Mouse (Mus musculus) urinary bladder, postnatal 0 days (tissue): ENCODE results near the gene Mast2. TPM values are rescaled to one million over a fixed set of nuclear protein-coding genes. Genes with fewer than 3 reads are reported as not detected.

Experiments used
- polyA plus RNA-seq: library from polyadenylated mRNA; unstranded; fragments of >200 nt; fragmentation: Nextera tagmentation; extraction: Ambion mirVana; gene quantifications from 2 replicates; pipeline ENCODE4 v1.2.1, GENCODE M21; 2015

Mast2 gene
- polyA plus RNA-seq, result 9.2 and 9.4 TPM in 2 replicates

DNA sequence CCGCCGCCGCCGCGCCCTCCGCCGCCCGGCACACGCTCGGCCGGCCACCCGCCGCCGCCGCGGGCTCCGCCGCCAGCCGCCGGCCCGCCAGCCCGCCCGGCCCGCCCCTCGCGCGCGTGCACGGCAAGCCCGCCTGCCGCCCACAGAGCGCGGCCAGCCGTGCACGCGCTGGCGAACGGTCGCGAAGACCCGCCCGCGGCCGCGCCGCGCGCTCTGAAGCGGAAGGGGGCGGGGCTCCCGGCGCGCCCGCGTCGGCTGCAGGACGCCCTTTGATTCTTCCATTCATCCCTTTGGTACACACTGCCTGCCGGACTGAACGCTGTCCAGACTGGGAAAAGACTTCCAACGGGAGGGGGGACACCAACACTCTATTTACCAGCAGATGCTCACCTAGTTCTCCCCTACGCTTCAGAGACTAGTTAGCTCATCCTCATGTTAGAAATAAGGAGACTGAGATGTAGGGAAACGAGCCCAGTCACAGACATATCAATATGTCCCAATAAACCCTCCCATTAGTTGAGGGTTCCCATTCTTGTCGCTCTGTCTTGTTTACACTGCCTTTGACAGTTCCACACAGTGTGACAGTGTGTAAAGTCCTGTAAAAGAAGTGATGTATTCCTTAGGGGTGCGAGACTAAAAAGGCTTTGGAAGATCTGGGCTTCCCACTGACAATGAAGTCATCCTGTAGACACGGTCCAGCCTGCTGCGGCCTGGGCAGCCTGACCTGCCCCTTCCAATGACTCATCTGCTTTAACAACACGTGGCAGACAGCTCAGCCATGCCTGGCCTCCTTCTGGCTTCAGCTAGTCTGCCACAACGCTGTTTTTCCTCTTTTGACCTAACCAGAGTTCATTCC lies at the start of gene Mast2:
Gene Mast2 (minus strand): TSS at position 58 of the 856 bp plus-strand sequence.

DNA sequence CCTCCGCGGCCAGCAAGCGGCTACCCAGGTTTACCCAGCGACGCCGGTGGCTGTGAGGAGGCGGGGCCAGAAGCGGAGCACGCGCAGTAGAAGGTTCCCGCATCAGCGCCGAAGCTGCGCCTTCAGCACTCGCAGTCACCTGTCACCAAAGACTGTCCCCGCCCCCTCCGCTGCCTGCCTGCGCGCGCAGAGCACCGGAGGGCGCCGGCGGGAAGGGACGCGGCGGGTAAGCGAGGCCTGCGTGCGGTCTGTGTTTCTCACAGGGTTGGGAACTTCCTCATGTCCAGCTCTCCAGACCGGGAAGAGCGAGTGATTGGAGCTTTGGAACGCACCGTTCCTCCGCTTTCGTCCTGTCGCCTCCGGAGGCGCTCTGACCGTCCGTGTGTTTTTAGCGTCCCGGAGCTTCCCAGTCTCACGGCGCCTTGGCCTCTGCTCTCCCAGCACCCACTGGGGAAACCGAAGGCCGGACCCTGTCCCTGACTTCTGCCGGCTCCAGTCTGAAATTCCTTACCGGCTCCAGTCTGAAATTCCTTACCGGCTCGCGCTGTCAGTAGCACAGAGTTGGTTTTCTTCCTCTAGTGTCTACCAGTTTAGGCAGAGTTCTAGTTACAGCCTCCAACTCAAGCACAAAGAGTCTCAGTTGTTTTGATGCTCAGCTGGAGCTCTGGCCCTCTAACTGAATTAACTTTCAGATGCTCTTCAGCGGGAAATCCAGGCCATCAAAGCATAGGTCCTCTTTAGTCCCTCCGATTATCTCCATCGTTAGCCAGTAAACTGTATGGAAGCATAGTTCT lies 43.6 kb upstream of the Mast2 start, which contains the start of gene Ipp:
Gene Ipp (plus strand): TSS at position 125 of the 794 bp plus-strand sequence.

Other genes with a start within 250 kb of the Mast2 start
- 5.8 and 7.8 TPM in 2 replicates for gene Pik3r3, start 242.6 kb downstream of the Mast2 start, polyA plus RNA-seq
- gene Ipp, start 43.4 kb upstream of the Mast2 start, polyA plus RNA-seq, result 8.6 and 10.6 TPM in 2 replicates
- 12.2 and 12.9 TPM in 2 replicates for gene Tmem69, start 91.8 kb upstream of the Mast2 start, polyA plus RNA-seq
- gene Gpbp1l1, start 93.5 kb upstream of the Mast2 start, polyA plus RNA-seq, result 17.5 and 18.3 TPM in 2 replicates
- 4.7 and 4.8 TPM in 2 replicates for gene Ccdc17, start 132.5 kb upstream of the Mast2 start, polyA plus RNA-seq
- gene Nasp, start 163.8 kb upstream of the Mast2 start, polyA plus RNA-seq, result 26.8 and 34.0 TPM in 2 replicates
- 615 and 631 TPM in 2 replicates for gene Akr1a1, start 187.5 kb upstream of the Mast2 start, polyA plus RNA-seq
- gene Prdx1, start 221.4 kb upstream of the Mast2 start, polyA plus RNA-seq, result 1,084 and 1,167 TPM in 2 replicates
- gene Mmachc, start 244.2 kb upstream of the Mast2 start, polyA plus RNA-seq, result 15.6 and 15.8 TPM in 2 replicates
- gene Ccdc163, start 244.3 kb upstream of the Mast2 start, polyA plus RNA-seq, result 14.2 and 16.2 TPM in 2 replicates